Mouse (Mus musculus) kidney, embryonic 15.5 days (tissue): Measurements from ENCODE around the gene Dtx3l. TPM values are rescaled to one million over a fixed set of nuclear protein-coding genes. Genes with fewer than 3 reads are reported as not detected.
"Not testable (repeated sequence)": the region's sequence is repeated elsewhere in the genome, so short reads cannot be mapped to it uniquely, and the experiment has no call there.

Source experiments
- ATAC-seq: fragments of 200-750 bp; cut with Nextera tagmentation; replicated peaks from 2 replicates; pipeline ENCODE4 v1.8.0; 2017; ENCODE audit warnings: moderate TSS enrichment; ENCODE audit not compliant: low FRiP score
- H3K27ac ChIP-seq: fragments of 300-500 bp; sonication (generic); 2 replicates; pipeline ENCODE4 v1.5.1; 2015; ENCODE audit warnings: mild to moderate bottlenecking, inconsistent platforms
- H3K27me3 ChIP-seq: fragments of 300-500 bp; sonication (generic); 2 replicates; pipeline ENCODE4 v1.6.1; 2015; ENCODE audit warnings: inconsistent platforms
- H3K36me3 ChIP-seq: fragments of 300-500 bp; sonication (generic); 2 replicates; pipeline ENCODE4 v1.6.1; 2015; ENCODE audit warnings: inconsistent platforms
- H3K4me1 ChIP-seq: fragments of 300-500 bp; sonication (generic); 2 replicates; pipeline ENCODE4 v1.6.1; 2015; ENCODE audit warnings: inconsistent platforms
- H3K4me2 ChIP-seq: fragments of 300-500 bp; sonication (generic); 2 replicates; pipeline ENCODE4 v1.6.1; 2015; ENCODE audit warnings: moderate library complexity, mild to moderate bottlenecking, inconsistent platforms
- H3K4me3 ChIP-seq: fragments of 300-500 bp; sonication (generic); replicated peaks from 2 replicates; pipeline ENCODE4 v1.5.1; 2015; ENCODE audit warnings: mild to moderate bottlenecking, inconsistent platforms
- H3K9ac ChIP-seq: fragments of 300-500 bp; sonication (generic); 2 replicates; pipeline ENCODE4 v1.6.1; 2015; ENCODE audit warnings: mild to moderate bottlenecking, inconsistent platforms
- H3K9me3 ChIP-seq: fragments of 300-500 bp; sonication (generic); replicated peaks from 2 replicates; pipeline ENCODE4 v1.6.1; 2016; ENCODE audit warnings: inconsistent platforms
- WGBS: fragments of 180-500 bp; shearing (Covaris S2); methylation state at CpG from one replicate; pipeline ENCODE4 v1.1.7; 2015; ENCODE audit warnings: mixed read lengths; 5-methylcytosine and 5-hydroxymethylcytosine counted together
- polyA plus RNA-seq: library from polyadenylated mRNA; unstranded; fragments of >200 nt; fragmentation: Nextera tagmentation; extraction: Ambion mirVana; gene quantifications from 2 replicates; pipeline ENCODE4 v1.2.1, GENCODE M21; 2015

Dtx3l gene
- polyA plus RNA-seq, result 3.3 and 3.4 TPM in 2 replicates

GRCm38 (mm10) chr16:35938211-35939151 is at the start of gene Dtx3l, which contains the start of gene Parp9:
TSS of gene Dtx3l (minus strand) at chr16:35939151.
TSS of gene Parp9 (plus strand) at chr16:35938470.
- ATAC-seq, result peak; percentile 65
- peaks cover 10% of the 10 kb centered on the region for H3K4me1 ChIP-seq
- H3K27ac ChIP-seq, result peak within 1 kb of the TSS; percentile 60
- peak within 1 kb of the TSS; percentile 59 for H3K9ac ChIP-seq
- peaks cover 7% of the 10 kb centered on the region; the same call in 1 of the 2 replicates for H3K27me3 ChIP-seq
- peak within 1 kb of the TSS; percentile 71 for H3K4me3 ChIP-seq
- WGBS, result under 1% methylated on average over 52 of the region's 52 CpGs
- no peaks in the 10 kb centered on the region for H3K36me3 ChIP-seq
- H3K9me3 ChIP-seq, result no peaks in the 10 kb centered on the region
- H3K4me2 ChIP-seq, result peak within 1 kb of the TSS; percentile 92

DNA sequence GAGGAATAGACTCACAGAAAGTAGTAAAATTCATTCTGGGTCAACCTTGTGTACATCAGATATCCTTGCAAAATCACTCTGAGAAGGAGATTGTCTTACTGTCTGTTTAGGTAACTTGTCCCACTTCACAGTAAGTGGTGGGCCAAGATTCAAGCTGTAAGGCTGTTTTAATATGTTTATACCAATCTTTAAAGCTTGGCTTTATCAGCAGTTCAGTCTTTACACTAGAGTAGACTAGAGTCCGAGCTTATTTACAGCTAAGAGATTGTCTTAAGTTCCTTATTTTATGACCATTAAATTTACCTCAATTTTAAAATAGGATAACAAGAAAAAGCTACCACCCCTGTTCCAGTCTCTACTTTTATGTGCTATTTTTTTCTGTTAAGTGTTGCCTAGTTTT is 49.0 kb upstream of the Dtx3l start:
- 80% methylated on average over 1 of the region's 1 CpGs for whole genome bisulfite sequencing
- no peak overlapping the region for H3K27ac ChIP-seq
- no peak overlapping the region for H3K4me3 ChIP-seq
- H3K9ac ChIP-seq, result no peak overlapping the region
- no peaks in the 10 kb centered on the region for H3K9me3 ChIP-seq
- ATAC-seq, result no peak
- H3K27me3 ChIP-seq, result no peaks in the 10 kb centered on the region
- H3K4me2 ChIP-seq, result no peak overlapping the region
- H3K36me3 ChIP-seq, result 0 out of 2 replicates have a peak, but pooled peaks cover 4% of the 10 kb centered on the region
- peaks cover 8% of the 10 kb centered on the region for H3K4me1 ChIP-seq

- 75% methylated on average over 3 of the region's 3 CpGs for WGBS
- no peaks in the 10 kb centered on the region for H3K27me3 ChIP-seq
These were observed 45.5 kb upstream of the Dtx3l start for GRCm38 (mm10) chr16:35984471-35984870.

GRCm38 (mm10) chr16:35983517-35984101 is 44.7 kb upstream of the Dtx3l start:
- peak overlapping the region; percentile 86 for H3K4me3 ChIP-seq
- ATAC-seq, result peak; percentile 75
- H3K9me3 ChIP-seq, result peaks cover 3% of the 10 kb centered on the region
- peak overlapping the region; percentile 83 for H3K4me2 ChIP-seq
- WGBS, result under 1% methylated on average over 68 of the region's 86 CpGs
- H3K9ac ChIP-seq, result peak overlapping the region; percentile 91
- H3K27me3 ChIP-seq, result no peaks in the 10 kb centered on the region
- H3K36me3 ChIP-seq, result no peaks in the 10 kb centered on the region
- H3K4me1 ChIP-seq, result peaks cover 8% of the 10 kb centered on the region
- H3K27ac ChIP-seq, result peak overlapping the region; percentile 100

More at GRCm38 (mm10) chr16:35984471-35984870, 45.5 kb upstream of the Dtx3l start:
- H3K9me3 ChIP-seq, result peaks cover 3% of the 10 kb centered on the region
- H3K4me1 ChIP-seq, result peaks cover 8% of the 10 kb centered on the region
- no peak overlapping the region; the same call in 1 of the 2 replicates for H3K9ac ChIP-seq
- no peak for ATAC-seq
- H3K4me3 ChIP-seq, result peak overlapping the region; percentile 86
- H3K27ac ChIP-seq, result no peak overlapping the region
- H3K4me2 ChIP-seq, result peak overlapping the region; percentile 83
- 0 out of 2 replicates have a peak, but pooled peaks cover 1% of the 10 kb centered on the region for H3K36me3 ChIP-seq

DNA sequence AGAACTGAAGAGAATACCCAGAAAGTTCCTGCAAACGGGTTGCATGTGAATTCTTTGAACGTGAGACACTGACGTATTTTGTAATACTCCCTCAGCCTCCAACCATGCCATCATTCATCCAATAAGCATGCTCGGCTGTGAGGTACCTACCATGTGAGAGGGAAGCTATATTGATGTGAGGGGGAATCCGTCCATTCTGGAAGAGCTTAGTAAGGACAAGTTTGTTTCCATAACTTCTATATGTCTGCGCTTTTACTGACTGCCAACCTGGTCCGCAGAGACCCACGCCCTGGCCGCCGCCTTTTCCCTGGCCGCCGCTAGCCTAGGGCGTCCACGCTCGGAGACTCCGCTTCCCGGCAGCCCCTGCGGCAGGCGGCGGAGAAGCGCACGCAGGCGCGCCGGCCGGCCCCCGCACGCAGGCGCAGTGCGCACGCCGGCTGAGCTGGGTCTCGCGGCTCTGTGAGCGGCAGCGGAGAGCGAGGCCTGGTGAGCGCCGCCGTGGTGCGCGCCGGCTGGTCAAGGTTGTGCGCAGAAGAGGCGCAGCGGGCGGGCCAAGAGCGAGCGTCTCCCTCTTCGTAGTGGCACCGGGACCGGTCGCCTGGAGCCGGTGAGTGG is 44.1 kb upstream of the Dtx3l start:
- Histone ChIP-seq H3K9me3 (peaks cover 3% of the 10 kb centered on the region), H3K27me3 (no peaks in the 10 kb centered on the region), H3K36me3 (no peaks in the 10 kb centered on the region), H3K4me1 (peaks cover 8% of the 10 kb centered on the region), H3K4me2 (peak overlapping the region; percentile 83), H3K9ac (peak overlapping the region; percentile 91), H3K27ac (peak overlapping the region; percentile 100), H3K4me3 (peak overlapping the region; percentile 86)
- WGBS, result under 1% methylated on average over 46 of the region's 54 CpGs
- ATAC-seq, result peak; percentile 95

DNA sequence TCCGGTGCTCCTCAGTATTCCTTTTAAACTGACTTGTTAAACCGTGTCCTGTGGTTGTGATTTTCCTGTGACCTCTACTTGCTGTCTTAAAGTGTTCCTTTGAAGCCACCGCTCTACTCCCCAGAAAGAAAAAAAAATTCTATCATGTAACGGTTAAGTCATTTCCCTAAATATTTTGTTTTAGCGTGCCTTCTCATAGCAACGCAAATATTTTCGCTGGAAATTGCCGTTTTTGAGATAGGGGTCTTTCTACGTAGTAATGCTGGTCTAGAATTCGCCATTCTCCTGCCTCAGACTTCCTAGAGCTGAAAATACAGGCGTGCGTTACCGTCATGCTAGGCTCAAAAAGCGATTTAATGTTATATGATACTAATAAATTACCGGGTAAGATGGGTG is 43.6 kb upstream of the Dtx3l start:
- Histone ChIP-seq H3K36me3 (no peaks in the 10 kb centered on the region), H3K4me2 (peak overlapping the region; percentile 83), H3K27ac (0 out of 2 replicates have a peak overlapping the region, but pooled peaks have one; percentile 100), H3K4me1 (peaks cover 6% of the 10 kb centered on the region), H3K9me3 (peaks cover 3% of the 10 kb centered on the region), H3K27me3 (no peaks in the 10 kb centered on the region), H3K4me3 (peak overlapping the region; percentile 86), H3K9ac (peak overlapping the region; percentile 91)
- no peak for ATAC-seq
- WGBS, result 3% methylated on average over 15 of the region's 15 CpGs

DNA sequence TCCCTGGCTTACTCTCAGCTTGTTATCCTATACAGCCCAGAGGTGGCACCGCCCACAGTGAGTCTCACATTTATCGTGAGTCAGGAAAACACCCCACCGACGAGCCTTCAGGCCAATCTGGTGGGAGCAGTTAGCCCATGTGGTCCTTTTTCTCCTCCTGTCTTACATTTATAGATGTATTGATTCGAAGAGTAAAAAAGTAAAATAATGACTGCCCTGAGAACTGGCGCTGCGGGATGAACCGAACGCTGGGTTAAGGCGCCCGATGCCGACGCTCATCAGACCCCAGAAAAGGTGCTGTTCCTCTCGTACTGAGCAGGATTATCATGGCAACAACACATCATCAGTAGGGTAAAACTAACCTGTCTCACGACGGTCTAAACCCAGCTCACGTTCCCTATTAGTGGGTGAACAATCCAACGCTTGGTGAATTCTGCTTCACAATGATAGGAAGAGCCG is 42.4 kb upstream of the Dtx3l start:
- H3K4me2 ChIP-seq, result no peak overlapping the region
- H3K27ac ChIP-seq, result no peak overlapping the region
- H3K9me3 ChIP-seq, result peaks cover 3% of the 10 kb centered on the region
- WGBS, result 48% methylated on average over 19 of the region's 19 CpGs
- ATAC-seq, result peak; percentile 93
- no peaks in the 10 kb centered on the region for H3K27me3 ChIP-seq
- no peaks in the 10 kb centered on the region for H3K36me3 ChIP-seq
- H3K9ac ChIP-seq, result no peak overlapping the region
- H3K4me3 ChIP-seq, result no peak overlapping the region
- peaks cover 6% of the 10 kb centered on the region for H3K4me1 ChIP-seq

DNA sequence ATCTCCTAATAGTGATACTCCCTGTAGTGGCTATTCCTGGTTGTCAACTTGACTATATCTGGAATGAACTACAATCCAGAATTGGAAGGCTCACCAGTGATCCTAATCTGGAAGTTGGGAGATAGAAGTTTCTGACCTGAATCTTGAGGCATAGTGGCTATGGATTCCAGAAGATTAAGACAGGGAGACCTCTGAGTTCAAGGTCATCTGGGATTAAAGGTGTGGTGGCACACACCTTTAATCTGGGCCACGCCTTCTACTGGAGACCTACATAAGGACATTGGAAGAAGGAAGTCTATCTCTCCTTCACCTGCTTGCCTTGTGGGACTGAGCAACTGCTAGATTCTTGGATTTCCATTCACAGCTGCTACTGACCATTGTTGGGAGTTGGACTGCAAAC is 39.5 kb upstream of the Dtx3l start, which contains the start of gene Kpna1:
Gene Kpna1 (plus strand): TSS at position 301 of the 400 bp plus-strand sequence.
- not testable (repeated sequence) for ATAC-seq, H3K4me3 ChIP-seq, H3K9me3 ChIP-seq, H3K4me2 ChIP-seq, H3K9ac ChIP-seq, H3K4me1 ChIP-seq, H3K27ac ChIP-seq, H3K36me3 ChIP-seq, H3K27me3 ChIP-seq
- 96% methylated on average over 1 of the region's 1 CpGs for WGBS

DNA sequence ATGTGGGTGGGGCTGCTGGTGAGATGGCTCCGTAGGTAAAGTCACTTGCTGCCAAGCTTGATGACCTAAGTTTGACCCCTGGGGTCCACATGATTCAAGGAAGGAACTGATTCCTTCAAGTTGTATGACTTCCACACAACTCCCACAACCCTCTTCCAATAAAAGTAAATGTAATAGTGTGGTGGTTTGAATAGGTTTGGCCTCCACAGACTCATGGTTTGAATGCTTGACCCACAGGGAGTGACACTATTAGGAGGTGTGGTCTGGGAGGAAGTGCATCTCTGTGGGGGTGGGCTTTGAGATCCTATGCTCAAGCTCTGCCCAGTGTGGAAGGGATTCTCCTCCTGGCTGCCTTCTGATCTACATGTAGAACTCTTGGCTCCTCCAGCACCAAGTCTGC is 35.1 kb upstream of the Dtx3l start:
- H3K9ac ChIP-seq, result no peak overlapping the region
- H3K9me3 ChIP-seq, result no peaks in the 10 kb centered on the region
- 38% methylated on average over 1 of the region's 1 CpGs for WGBS
- H3K27ac ChIP-seq, result no peak overlapping the region
- H3K4me3 ChIP-seq, result no peak overlapping the region
- no peaks in the 10 kb centered on the region for H3K4me1 ChIP-seq
- no peaks in the 10 kb centered on the region for H3K27me3 ChIP-seq
- no peak for ATAC-seq
- no peak overlapping the region for H3K4me2 ChIP-seq
- H3K36me3 ChIP-seq, result no peaks in the 10 kb centered on the region

DNA sequence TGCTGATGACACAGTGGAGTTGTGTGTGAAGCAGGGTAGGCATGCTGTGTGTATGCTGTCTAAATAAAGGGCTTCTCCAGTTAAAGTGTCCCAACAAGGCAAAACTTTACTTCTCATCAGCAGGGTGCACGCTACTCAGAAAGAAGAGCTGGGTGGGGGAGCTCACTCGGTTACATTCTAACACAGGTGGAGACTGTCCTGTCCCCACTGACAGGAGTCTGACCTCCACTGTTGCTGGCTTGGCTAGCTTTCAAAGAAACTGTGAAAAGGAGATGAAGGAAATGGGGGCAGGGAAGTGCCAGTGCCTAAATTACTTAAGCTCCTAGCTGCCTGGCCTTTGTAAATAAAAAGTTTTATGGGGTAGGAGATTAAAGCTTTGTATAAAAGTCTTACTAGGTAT is 29.2 kb upstream of the Dtx3l start:
- H3K27ac ChIP-seq, result no peak overlapping the region

DNA sequence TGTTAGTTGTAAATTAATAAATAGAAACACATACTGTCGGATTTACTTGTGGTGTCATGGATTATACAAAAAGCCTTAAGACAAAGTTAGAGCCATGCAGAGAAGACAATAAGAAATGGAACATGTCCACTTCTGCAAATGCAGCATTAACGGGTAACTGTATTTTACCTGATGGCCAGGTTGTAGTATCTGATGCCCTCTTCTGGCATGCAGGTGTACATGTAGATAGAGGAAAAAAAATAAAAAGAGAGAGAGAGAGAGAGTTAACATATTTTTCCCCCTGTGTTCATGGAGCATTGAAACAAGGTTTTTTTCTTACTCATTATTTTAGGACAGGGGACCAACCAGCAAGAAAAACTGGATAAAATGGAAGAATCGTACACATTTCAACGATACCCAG is 28.4 kb upstream of the Dtx3l start:
- WGBS, result 82% methylated on average over 4 of the region's 4 CpGs

More for the DNA sequence above, 29.2 kb upstream of the Dtx3l start:
- WGBS, result 16% methylated on average over 2 of the region's 2 CpGs
- Histone ChIP-seq H3K9ac (no peak overlapping the region), H3K4me1 (0 out of 2 replicates have a peak, but pooled peaks cover 3% of the 10 kb centered on the region), H3K9me3 (no peaks in the 10 kb centered on the region), H3K27me3 (no peaks in the 10 kb centered on the region), H3K36me3 (no peaks in the 10 kb centered on the region), H3K4me3 (no peak overlapping the region), H3K4me2 (no peak overlapping the region)
- ATAC-seq, result no peak

More for the DNA sequence above, 28.4 kb upstream of the Dtx3l start:
- Histone ChIP-seq H3K36me3 (no peaks in the 10 kb centered on the region), H3K4me2 (no peak overlapping the region), H3K4me1 (0 out of 2 replicates have a peak, but pooled peaks cover 3% of the 10 kb centered on the region), H3K9ac (no peak overlapping the region), H3K27me3 (no peaks in the 10 kb centered on the region), H3K4me3 (no peak overlapping the region), H3K27ac (no peak overlapping the region), H3K9me3 (no peaks in the 10 kb centered on the region)
- no peak for ATAC-seq
